Mouse (Mus musculus): ENCODE measurements around the gene Khdrbs1. TPM values are rescaled to one million over a fixed set of nuclear protein-coding genes. Genes with fewer than 3 reads are reported as not detected.
"Not testable (repeated sequence)": the region's sequence is repeated elsewhere in the genome, so short reads cannot be mapped to it uniquely, and the experiment has no call there.

Gene Khdrbs1
- polyA plus RNA-seq, 1 experiment: 170 TPM

DNA sequence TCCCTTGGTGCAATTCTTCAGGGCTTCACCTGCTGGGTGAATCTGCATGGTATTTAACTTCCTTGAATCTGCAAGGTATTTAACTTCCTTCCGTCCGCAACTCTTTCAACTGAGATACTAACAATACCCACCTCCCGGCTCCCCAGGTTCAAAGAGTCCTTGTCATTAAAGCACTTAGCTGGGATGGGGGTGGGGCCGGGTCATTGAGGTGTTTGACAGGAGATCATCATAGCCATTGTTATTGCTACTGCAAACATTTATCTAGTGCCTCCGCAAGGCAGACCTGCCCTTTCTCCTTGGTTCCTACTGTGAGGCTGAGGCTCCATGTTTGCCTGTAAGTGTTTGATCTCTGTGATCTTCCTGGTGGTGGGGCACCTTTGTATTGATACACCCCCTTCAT lies 8.3 kb upstream of the Khdrbs1 start:
- no peak for TF ChIP-seq CTCF (IDR thresholded peaks at IDR 0.05; ENCODE audit: insufficient read depth, low read depth, low read length)
- TF ChIP-seq POLR2A (IDR thresholded peaks at IDR 0.05; ENCODE audit: insufficient read depth, low read depth, low read length): no peak
- no peak overlapping the region for H3K27ac ChIP-seq (ENCODE audit: insufficient read depth, low read depth, low read length)
- peaks cover 4% of the 10 kb centered on the region for H3K4me1 ChIP-seq (ENCODE audit: control insufficient read depth, insufficient read depth, low read length)
- WGBS: 55% methylated on average over 5 of the region's 5 CpGs
- no peak overlapping the region for H3K4me3 ChIP-seq (ENCODE audit: insufficient read depth, low read depth, low read length)

DNA sequence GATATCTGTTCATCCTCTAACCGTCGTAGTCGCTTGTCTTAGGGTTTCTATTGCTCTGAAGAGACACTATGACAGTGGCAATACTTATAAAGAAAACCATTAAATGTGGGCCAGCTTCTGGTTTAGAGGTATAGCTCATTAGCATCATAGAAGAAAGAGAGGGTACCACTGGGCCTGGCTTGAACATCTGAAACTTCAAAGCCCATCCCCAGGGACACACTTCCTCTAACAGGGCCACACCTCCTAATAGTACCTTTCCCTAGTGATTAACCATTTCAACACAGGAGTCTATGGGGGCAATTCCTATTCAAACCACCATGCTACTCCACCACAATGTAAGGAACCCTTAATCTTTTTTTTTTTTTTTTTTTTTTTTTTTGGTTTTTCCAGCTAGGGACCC lies 4.5 kb upstream of the Khdrbs1 start:
- TF ChIP-seq CTCF (IDR thresholded peaks at IDR 0.05; ENCODE audit: insufficient read depth, low read depth, low read length): no peak
- no peak for TF ChIP-seq POLR2A (IDR thresholded peaks at IDR 0.05; ENCODE audit: insufficient read depth, low read depth, low read length)
- H3K27ac ChIP-seq (ENCODE audit: insufficient read depth, low read depth, low read length): no peak overlapping the region
- no peaks in the 10 kb centered on the region for H3K4me1 ChIP-seq (ENCODE audit: control insufficient read depth, insufficient read depth, low read length)
- no peak overlapping the region for H3K4me3 ChIP-seq (ENCODE audit: insufficient read depth, low read depth, low read length)
- WGBS: 87% methylated on average over 3 of the region's 3 CpGs

DNA sequence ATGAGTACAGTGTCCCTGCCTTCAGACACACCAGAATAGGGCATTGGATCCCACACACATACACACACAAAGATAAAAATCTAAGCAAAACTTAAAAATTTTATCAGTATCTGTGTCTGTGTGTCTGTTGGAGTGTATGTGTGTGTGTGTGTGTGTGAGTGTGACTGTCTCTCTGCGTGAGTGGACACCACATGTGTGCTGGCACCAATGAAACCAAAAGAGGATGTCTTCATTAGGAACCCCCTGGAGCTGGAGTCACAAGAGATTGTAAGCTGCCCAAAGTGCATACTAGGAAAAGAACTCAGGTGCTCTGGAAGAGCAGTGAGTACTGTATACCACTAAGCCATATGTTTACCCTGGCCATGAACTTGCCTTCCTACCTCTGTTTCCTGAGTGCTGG lies 4.0 kb upstream of the Khdrbs1 start:
- TF ChIP-seq CTCF (IDR thresholded peaks at IDR 0.05; ENCODE audit: insufficient read depth, low read depth, low read length) (no peak), POLR2A (IDR thresholded peaks at IDR 0.05; ENCODE audit: insufficient read depth, low read depth, low read length) (no peak)
- Histone ChIP-seq H3K4me1 (ENCODE audit: control insufficient read depth, insufficient read depth, low read length) (no peaks in the 10 kb centered on the region), H3K4me3 (ENCODE audit: insufficient read depth, low read depth, low read length) (no peak overlapping the region), H3K27ac (ENCODE audit: insufficient read depth, low read depth, low read length) (no peak overlapping the region)
- 77% methylated on average over 1 of the region's 1 CpGs for WGBS

DNA sequence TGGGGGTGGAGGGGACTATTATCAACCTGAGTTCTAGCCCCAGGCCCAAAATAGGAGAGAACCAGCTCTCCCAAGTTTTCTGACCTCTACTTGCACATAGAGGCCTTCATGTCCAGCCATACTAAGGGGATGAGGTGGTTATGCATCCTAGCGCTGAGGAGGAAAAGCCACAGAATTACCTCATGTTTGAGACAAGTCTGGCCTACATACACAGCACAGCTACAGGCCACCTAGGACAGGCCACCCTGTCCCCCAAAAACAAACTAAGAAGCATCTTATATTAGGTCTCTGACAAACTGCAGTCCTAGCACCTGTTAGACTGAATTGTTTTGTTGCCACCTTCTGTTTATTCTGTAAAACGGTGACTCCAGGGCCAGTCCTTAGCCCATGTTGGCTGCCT lies 1.4 kb upstream of the Khdrbs1 start:
- H3K27ac ChIP-seq (ENCODE audit: insufficient read depth, low read depth, low read length): no peak overlapping the region
- no peak overlapping the region for H3K4me3 ChIP-seq (ENCODE audit: insufficient read depth, low read depth, low read length)
- H3K4me1 ChIP-seq (ENCODE audit: control insufficient read depth, insufficient read depth, low read length): peaks cover 6% of the 10 kb centered on the region; the same call in 1 of the 2 replicates
- TF ChIP-seq CTCF (IDR thresholded peaks at IDR 0.05; ENCODE audit: insufficient read depth, low read depth, low read length): no peak
- TF ChIP-seq POLR2A (IDR thresholded peaks at IDR 0.05; ENCODE audit: insufficient read depth, low read depth, low read length): no peak
- 51% methylated on average over 2 of the region's 2 CpGs for WGBS

DNA sequence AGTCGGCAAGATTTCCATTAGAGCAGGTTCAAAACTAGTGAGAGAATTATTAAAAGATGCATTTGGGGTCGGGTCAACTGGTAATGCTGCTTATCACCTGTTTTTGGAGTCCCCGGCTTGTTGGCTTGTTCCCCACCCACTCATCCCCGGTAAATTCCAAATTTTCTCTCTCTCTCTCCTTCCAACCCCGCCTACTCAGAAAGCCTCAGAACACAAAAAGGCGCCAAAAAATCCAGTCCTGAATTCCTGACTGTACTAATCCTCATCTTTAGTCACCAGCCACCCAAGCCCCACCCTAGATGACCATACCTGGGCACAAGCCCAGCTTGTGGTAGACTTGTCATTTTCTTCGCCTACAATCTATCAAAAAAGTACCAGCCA lies 897 bp upstream of the Khdrbs1 start:
- TF ChIP-seq POLR2A (IDR thresholded peaks at IDR 0.05; ENCODE audit: insufficient read depth, low read depth, low read length) (no peak), CTCF (IDR thresholded peaks at IDR 0.05; ENCODE audit: insufficient read depth, low read depth, low read length) (no peak)
- Histone ChIP-seq H3K4me1 (ENCODE audit: control insufficient read depth, insufficient read depth, low read length) (peaks cover 6% of the 10 kb centered on the region; the same call in 1 of the 2 replicates), H3K4me3 (ENCODE audit: insufficient read depth, low read depth, low read length) (peak overlapping the region; percentile 85), H3K27ac (ENCODE audit: insufficient read depth, low read depth, low read length) (peak overlapping the region; percentile 93)
- 9% methylated on average over 7 of the region's 7 CpGs for whole genome bisulfite sequencing

DNA sequence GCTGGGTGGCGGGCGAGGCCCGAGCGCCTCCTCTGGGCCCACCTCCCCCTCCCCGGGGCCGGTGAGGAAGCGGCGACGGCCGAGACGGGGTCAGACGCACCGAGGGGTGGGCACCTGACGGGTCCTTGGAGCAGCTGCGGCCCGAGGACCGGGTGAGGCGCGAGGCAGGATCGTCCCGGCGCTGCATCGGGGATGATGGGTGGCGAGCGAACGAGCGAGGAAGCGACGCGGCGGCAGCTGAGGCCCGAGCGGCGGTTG lies 200 bp downstream of the Khdrbs1 start:
- no peak for TF ChIP-seq CTCF (IDR thresholded peaks at IDR 0.05; ENCODE audit: insufficient read depth, low read depth, low read length)
- no peak for TF ChIP-seq POLR2A (IDR thresholded peaks at IDR 0.05; ENCODE audit: insufficient read depth, low read depth, low read length)
- peak overlapping the region; percentile 74 for H3K27ac ChIP-seq (ENCODE audit: insufficient read depth, low read depth, low read length)
- peak overlapping the region; percentile 65 for H3K4me3 ChIP-seq (ENCODE audit: insufficient read depth, low read depth, low read length)
- 1% methylated on average over 34 of the region's 34 CpGs for WGBS
- H3K4me1 ChIP-seq (ENCODE audit: control insufficient read depth, insufficient read depth, low read length): peaks cover 6% of the 10 kb centered on the region; the same call in 1 of the 2 replicates

DNA sequence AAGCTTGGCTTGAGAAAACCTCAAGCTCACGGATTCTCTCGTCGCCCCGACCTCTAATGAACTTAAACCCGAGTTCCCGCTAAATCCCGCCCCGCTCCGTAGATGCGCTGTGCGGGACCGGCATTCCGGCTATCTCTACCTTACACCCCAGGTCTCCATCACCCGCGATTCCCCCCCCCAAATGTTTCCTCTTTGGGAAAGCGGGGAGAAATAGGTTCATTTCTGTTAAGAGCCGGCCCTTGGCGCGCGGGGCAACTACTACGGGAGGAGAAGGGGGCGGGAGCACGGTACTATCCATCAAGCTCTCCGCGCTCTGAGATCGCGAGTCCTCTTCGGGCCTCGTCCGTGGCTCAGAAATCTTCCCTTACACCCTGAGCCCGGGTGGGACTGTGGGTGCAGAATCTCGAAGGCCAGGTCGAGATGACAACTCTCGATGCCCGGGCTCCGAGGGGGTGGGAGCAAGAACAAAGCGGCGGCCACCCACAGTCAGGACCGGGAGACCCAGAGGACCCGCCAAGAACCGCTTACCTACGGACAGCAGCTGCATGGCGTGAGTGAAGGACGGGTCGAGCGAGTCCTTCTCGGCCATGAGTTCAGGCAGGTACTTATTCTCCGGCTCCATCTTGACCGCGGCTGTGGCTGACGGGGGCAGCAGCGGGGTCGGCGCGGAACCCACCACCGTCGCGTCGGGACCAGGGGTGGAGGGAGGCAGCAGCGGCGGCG lies 691 bp downstream of the Khdrbs1 start:
- Histone ChIP-seq H3K4me3 (ENCODE audit: insufficient read depth, low read depth, low read length) (peak overlapping the region; percentile 65), H3K4me1 (ENCODE audit: control insufficient read depth, insufficient read depth, low read length) (peaks cover 6% of the 10 kb centered on the region; the same call in 1 of the 2 replicates), H3K27ac (ENCODE audit: insufficient read depth, low read depth, low read length) (peak overlapping the region; percentile 74)
- WGBS: under 1% methylated on average over 62 of the region's 62 CpGs
- TF ChIP-seq POLR2A (IDR thresholded peaks at IDR 0.05; ENCODE audit: insufficient read depth, low read depth, low read length) (no peak), CTCF (IDR thresholded peaks at IDR 0.05; ENCODE audit: insufficient read depth, low read depth, low read length) (no peak)

DNA sequence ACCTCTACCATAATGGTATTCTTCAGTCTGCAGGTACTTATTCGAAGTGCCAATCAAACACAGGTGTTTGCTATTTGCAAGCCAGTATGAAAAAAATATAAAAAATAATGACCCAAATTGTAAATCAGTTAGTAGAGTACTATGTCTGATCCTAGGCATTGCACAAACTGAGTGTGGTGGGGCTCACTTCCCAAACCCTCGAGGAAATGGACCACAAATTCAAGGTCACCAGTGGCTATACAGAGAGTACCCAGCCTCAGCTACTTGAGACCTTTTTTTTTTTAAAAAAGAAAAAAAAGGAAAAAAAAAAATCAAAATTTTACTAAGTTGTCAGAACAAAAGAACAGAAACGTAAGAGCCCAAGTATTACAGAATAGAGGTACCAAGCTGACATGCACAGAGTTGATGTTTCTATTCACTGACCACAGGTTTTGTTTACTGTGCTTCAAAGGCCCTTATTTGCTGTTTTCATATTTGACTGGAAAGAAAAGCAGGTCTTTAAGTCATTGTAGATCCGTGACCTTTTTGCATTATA lies 2.9 kb downstream of the Khdrbs1 start:
- Histone ChIP-seq H3K27ac (ENCODE audit: insufficient read depth, low read depth, low read length) (no peak overlapping the region), H3K4me1 (ENCODE audit: control insufficient read depth, insufficient read depth, low read length) (peaks cover 6% of the 10 kb centered on the region; the same call in 1 of the 2 replicates), H3K4me3 (ENCODE audit: insufficient read depth, low read depth, low read length) (no peak overlapping the region)
- no peak for TF ChIP-seq CTCF (IDR thresholded peaks at IDR 0.05; ENCODE audit: insufficient read depth, low read depth, low read length)
- no peak for TF ChIP-seq POLR2A (IDR thresholded peaks at IDR 0.05; ENCODE audit: insufficient read depth, low read depth, low read length)
- 52% methylated on average over 4 of the region's 4 CpGs for WGBS

DNA sequence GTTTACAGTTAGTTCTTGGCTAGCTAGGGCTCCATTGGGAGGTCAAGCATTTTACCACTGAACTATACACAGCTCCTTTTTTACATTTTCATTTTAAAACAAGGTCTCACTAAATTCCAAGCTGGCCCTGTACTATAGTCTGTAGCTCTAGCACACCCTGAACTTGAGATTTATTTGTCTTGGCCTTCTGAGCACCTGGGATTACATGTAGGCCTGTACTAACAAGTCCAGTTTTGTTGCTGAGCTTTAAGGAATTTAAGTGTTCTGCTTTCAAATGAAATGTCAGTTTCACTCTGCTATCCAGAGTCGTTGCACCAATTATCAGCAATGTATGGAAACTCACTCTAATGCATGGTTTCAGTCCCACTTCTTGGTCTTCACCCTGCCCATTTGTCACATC lies 5.9 kb downstream of the Khdrbs1 start:
- WGBS: 35% methylated on average over 1 of the region's 1 CpGs
- Histone ChIP-seq H3K4me1 (ENCODE audit: control insufficient read depth, insufficient read depth, low read length) (peaks cover 6% of the 10 kb centered on the region; the same call in 1 of the 2 replicates), H3K27ac (ENCODE audit: insufficient read depth, low read depth, low read length) (no peak overlapping the region), H3K4me3 (ENCODE audit: insufficient read depth, low read depth, low read length) (no peak overlapping the region)
- TF ChIP-seq POLR2A (IDR thresholded peaks at IDR 0.05; ENCODE audit: insufficient read depth, low read depth, low read length) (no peak), CTCF (IDR thresholded peaks at IDR 0.05; ENCODE audit: insufficient read depth, low read depth, low read length) (no peak)

DNA sequence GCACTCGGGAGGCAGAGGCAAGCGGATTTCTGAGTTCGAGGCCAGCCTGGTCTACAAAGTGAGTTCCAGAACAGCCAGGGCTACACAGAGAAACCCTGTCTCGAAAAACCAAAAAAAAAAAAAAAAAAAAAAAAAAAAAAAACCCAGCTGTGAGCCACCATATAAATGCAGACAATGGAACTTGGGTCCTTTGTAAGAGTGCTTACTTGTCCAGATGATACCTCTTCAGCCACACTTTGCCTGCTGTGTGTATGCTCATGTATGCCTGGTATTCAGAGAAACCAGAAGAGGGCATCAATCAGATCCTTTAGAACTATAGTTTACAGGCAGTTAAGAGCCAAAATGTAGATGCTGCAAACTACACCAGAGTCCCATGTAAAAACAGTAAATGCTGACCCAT lies 6.6 kb downstream of the Khdrbs1 start:
- not testable (repeated sequence) for H3K27ac ChIP-seq (ENCODE audit: insufficient read depth, low read depth, low read length); H3K4me1 ChIP-seq (ENCODE audit: control insufficient read depth, insufficient read depth, low read length); H3K4me3 ChIP-seq (ENCODE audit: insufficient read depth, low read depth, low read length)
- WGBS: 73% methylated on average over 4 of the region's 4 CpGs

All from olfactory bulb, adult 2 months (tissue).